Comparison of ENCODE assay signal across 13 mouse cellular contexts in genomic region chr14:78878402-78879045, GRCm38 (mm10). TPM values are rescaled to one million over a fixed set of nuclear protein-coding genes. Genes with fewer than 3 reads are reported as not detected.
A peak's percentile ranks its signal among the peaks of the same experiment; 100 is the strongest.
DNase-seq lines count a peak whose midpoint lies in the region; ATAC-seq and TF ChIP-seq lines count a peak whose summit lies in the region.
"Had no signal": no experiment of that assay in that cellular context is flagged by ENCODE, and none has a peak within 500 bp of the region (broad histone marks: within the 10 kb centered on the region; RNA-seq: fewer than 3 reads in every experiment).

No protein-coding gene starts in this region.

- H3K4me2 ChIP-seq in embryonic facial prominence, embryonic 14.5 days (ENCODE audit: low read depth, low read length), result no peak overlapping the region
- H3K4me2 ChIP-seq in heart, postnatal 0 days (ENCODE audit: low read depth, low read length), result no peak overlapping the region
- H3K4me2 ChIP-seq in myocyte (ENCODE audit: low read depth), result peak overlapping the region; percentile 44
- no peak overlapping the region for H3K4me2 ChIP-seq in midbrain, embryonic 13.5 days (replicated peaks)
- H3K4me2 ChIP-seq: hindbrain, embryonic 14.5 days had no signal

- no peaks in the 10 kb centered on the region for H3K27me3 ChIP-seq in embryonic facial prominence, embryonic 14.5 days (replicated peaks; ENCODE audit: control insufficient read depth, insufficient read depth, low read length)
- no peaks in the 10 kb centered on the region for H3K27me3 ChIP-seq in embryonic facial prominence, embryonic 10.5 days (replicated peaks; ENCODE audit: low read depth, poor library complexity, severe bottlenecking)
- H3K27me3 ChIP-seq in heart, postnatal 0 days (ENCODE audit: control insufficient read depth, insufficient read depth, low read length), result no peaks in the 10 kb centered on the region
- H3K27me3 ChIP-seq in myocyte (ENCODE audit: control insufficient read depth, insufficient read depth, insufficient read length), result no peaks in the 10 kb centered on the region
- H3K27me3 ChIP-seq in midbrain, embryonic 13.5 days, result no peaks in the 10 kb centered on the region

- H3K36me3 ChIP-seq in embryonic facial prominence, embryonic 14.5 days (ENCODE audit: control insufficient read depth, insufficient read depth, low read length), result no peaks in the 10 kb centered on the region
- H3K36me3 ChIP-seq in embryonic facial prominence, embryonic 10.5 days (replicated peaks), result no peaks in the 10 kb centered on the region
- H3K36me3 ChIP-seq in heart, postnatal 0 days (replicated peaks; ENCODE audit: control insufficient read depth, insufficient read depth, low read length), result no peaks in the 10 kb centered on the region
- H3K36me3 ChIP-seq in myocyte (ENCODE audit: control insufficient read depth, insufficient read depth), result no peaks in the 10 kb centered on the region
- no peaks in the 10 kb centered on the region for H3K36me3 ChIP-seq in midbrain, embryonic 13.5 days

- peak; percentile 65; the same call in 1 of the 2 replicates for ATAC-seq in embryonic facial prominence, embryonic 14.5 days (ENCODE audit: low read depth)
- ATAC-seq in heart, postnatal 0 days (ENCODE audit: insufficient read depth, low read depth), result no peak
- no peak for ATAC-seq in midbrain, embryonic 13.5 days
- ATAC-seq: intestine, postnatal 0 days had no signal

- no peak overlapping the region for H3ac ChIP-seq in myocyte (ENCODE audit: control insufficient read depth, insufficient read length)

- H3K9me3 ChIP-seq in embryonic facial prominence, embryonic 14.5 days (ENCODE audit: control insufficient read depth, low read length), result no peaks in the 10 kb centered on the region
- no peaks in the 10 kb centered on the region for H3K9me3 ChIP-seq in embryonic facial prominence, embryonic 10.5 days
- no peaks in the 10 kb centered on the region for H3K9me3 ChIP-seq in heart, postnatal 0 days (replicated peaks; ENCODE audit: control insufficient read depth, low read length)
- H3K9me3 ChIP-seq in midbrain, embryonic 13.5 days, result no peaks in the 10 kb centered on the region

- no peak for DNase-seq in embryonic facial prominence, embryonic 14.5 days (ENCODE audit: low spot score)
- DNase-seq in embryonic facial prominence, embryonic 10.5 days (ENCODE audit: low spot score), result no peak
- DNase-seq in heart, postnatal 0 days (ENCODE audit: low spot score), result peak; percentile 11
- no peak for DNase-seq in heart, postnatal 25 days (ENCODE audit: low spot score)
- peak; percentile 35 for DNase-seq in retina, postnatal 1 day
- DNase-seq in retina, embryonic 14.5 days (ENCODE audit: low spot score), result no peak
- DNase-seq: adrenal gland, postnatal 14 days; kidney, postnatal 14 days; lung, postnatal 36 days had no signal

- H3K4me1 ChIP-seq in embryonic facial prominence, embryonic 14.5 days (ENCODE audit: control insufficient read depth, insufficient read depth, low read length), result no peaks in the 10 kb centered on the region
- H3K4me1 ChIP-seq in embryonic facial prominence, embryonic 10.5 days, result peaks cover 12% of the 10 kb centered on the region
- H3K4me1 ChIP-seq in heart, postnatal 0 days (ENCODE audit: control insufficient read depth, insufficient read depth), result 0 out of 2 replicates have a peak, but pooled peaks cover 6% of the 10 kb centered on the region
- H3K4me1 ChIP-seq in midbrain, embryonic 13.5 days (replicated peaks), result peaks cover 3% of the 10 kb centered on the region; the same call in 1 of the 2 replicates

- 69% methylated on average over 13 of the region's 13 CpGs for WGBS in embryonic facial prominence, embryonic 14.5 days
- WGBS in embryonic facial prominence, embryonic 10.5 days, result 79% methylated on average over 13 of the region's 13 CpGs
- WGBS in heart, postnatal 0 days, result 49% methylated on average over 13 of the region's 13 CpGs
- 86% methylated on average over 13 of the region's 13 CpGs for WGBS in midbrain, embryonic 13.5 days

- H3K27ac ChIP-seq in embryonic facial prominence, embryonic 14.5 days (replicated peaks; ENCODE audit: low read depth, low read length), result no peak overlapping the region
- H3K27ac ChIP-seq in embryonic facial prominence, embryonic 10.5 days (replicated peaks), result no peak overlapping the region
- H3K27ac ChIP-seq in heart, postnatal 0 days (ENCODE audit: low read depth), result no peak overlapping the region
- no peak overlapping the region for H3K27ac ChIP-seq in midbrain, embryonic 13.5 days
- H3K27ac ChIP-seq: hindbrain, embryonic 14.5 days had no signal

- no peak overlapping the region for H3K4me3 ChIP-seq in embryonic facial prominence, embryonic 14.5 days (ENCODE audit: low read depth, low read length)
- H3K4me3 ChIP-seq in embryonic facial prominence, embryonic 10.5 days, result no peak overlapping the region
- H3K4me3 ChIP-seq in heart, postnatal 0 days (ENCODE audit: low read depth, low read length), result no peak overlapping the region
- H3K4me3 ChIP-seq in myocyte, result no peak overlapping the region
- no peak overlapping the region for H3K4me3 ChIP-seq in midbrain, embryonic 13.5 days (replicated peaks)

- intact Hi-C loops in heart, postnatal 25 days (cut with DNase I), result no loop called here

- H3K79me2 ChIP-seq in myocyte (ENCODE audit: control insufficient read depth, insufficient read depth), result no peaks in the 10 kb centered on the region

- no peak overlapping the region for H3K9ac ChIP-seq in embryonic facial prominence, embryonic 14.5 days (ENCODE audit: low read depth, low read length)
- H3K9ac ChIP-seq in heart, postnatal 0 days (replicated peaks; ENCODE audit: low read depth, low read length), result no peak overlapping the region
- no peak overlapping the region for H3K9ac ChIP-seq in midbrain, embryonic 13.5 days (replicated peaks)
- H3K9ac ChIP-seq: hindbrain, embryonic 14.5 days had no signal

- no peak for TF ChIP-seq EP300 in heart, postnatal 0 days (IDR thresholded peaks at IDR 0.05; ENCODE audit: low read depth)

- TF ChIP-seq CTCF in heart, postnatal 0 days (IDR thresholded peaks at IDR 0.05; ENCODE audit: low read depth), result no peak

- no peak for TF ChIP-seq POLR2A in myocyte (IDR thresholded peaks at IDR 0.05; ENCODE audit: insufficient read length, low read depth)

TF ChIP-seq in myocyte, 11 proteins besides CTCF, POLR2A, EP300 and RAD21:
- no peak for TF ChIP-seq E2F4 (IDR thresholded peaks at IDR 0.05; ENCODE audit: insufficient read depth)
- no peak for TF ChIP-seq MAX (IDR thresholded peaks at IDR 0.05; ENCODE audit: low read depth)
- TF ChIP-seq TCF12 (IDR thresholded peaks at IDR 0.05; ENCODE audit: insufficient read depth, poor library complexity, severe bottlenecking), result no peak
- TF ChIP-seq CEBPB (IDR thresholded peaks at IDR 0.05; ENCODE audit: insufficient read depth, poor library complexity, severe bottlenecking), result no peak
- peak in 1 of 3 experiments; percentile 61 for TF ChIP-seq MYOD1 (IDR thresholded peaks at IDR 0.05; ENCODE audit: control insufficient read depth in 1 of 3, insufficient read length in 2 of 3, low read depth in 2 of 3)

RNA-seq across cellular contexts. Expression of gene Vwa8, which starts 29.7 kb away (rescaled TPM):
- polyA plus RNA-seq in embryonic facial prominence, embryonic 14.5 days (2014; fragmentation: Nextera tagmentation; extraction: Ambion mirVana), result 11.7 and 13.1 TPM in 2 replicates
- 7.1 and 7.4 TPM in 2 replicates for polyA plus RNA-seq in embryonic facial prominence, embryonic 10.5 days (2016; fragmentation: Nextera tagmentation; extraction: Ambion mirVana)
- 50.3 and 78.8 TPM in 2 replicates for total RNA-seq in heart, postnatal 0 days (2014; rRNA removed; ENCODE audit: low replicate concordance)
- 34.7 and 36.2 TPM in 2 replicates for polyA plus RNA-seq in heart, postnatal 0 days (2015; fragmentation: Nextera tagmentation; extraction: Ambion mirVana)
- 100 to 1,000 TPM; 140 to 147 TPM for total RNA-seq in heart, postnatal 25 days (2021)
- 20.1 TPM for polyA plus RNA-seq in myocyte (2012; fragmentation: generic; extraction: Trizol)
- polyA plus RNA-seq in midbrain, embryonic 13.5 days (2015; fragmentation: Nextera tagmentation; extraction: Ambion mirVana), result 5.0 and 5.7 TPM in 2 replicates

Comparison
In these comparisons a context has a peak if more than half of its experiments do, and no peak if none do; other contexts are left out.
1. DNase-seq: peak in heart, postnatal 0 days (single experiment) and retina, postnatal 1 day (single experiment); none in embryonic facial prominence, embryonic 14.5 days (single experiment), embryonic facial prominence, embryonic 10.5 days (single experiment), heart, postnatal 25 days (single experiment) and retina, embryonic 14.5 days (single experiment).